Mouse (Mus musculus) small intestine, adult 2 months (tissue): ENCODE measurements around the gene Dapk2. TPM values are rescaled to one million over a fixed set of nuclear protein-coding genes. Genes with fewer than 3 reads are reported as not detected.

Source experiments
- H3K27ac ChIP-seq: fragments of 200-500 bp; 2 replicates; pipeline ENCODE4 v1.5.1; 2012; ENCODE audit warnings: low read depth, low read length, control low read depth, inconsistent platforms; ENCODE audit not compliant: insufficient read depth
- H3K27me3 ChIP-seq: fragments of 200-500 bp; 2 replicates; pipeline ENCODE4 v1.6.1; 2012; ENCODE audit warnings: mild to moderate bottlenecking, moderate library complexity, low read length, inconsistent platforms; ENCODE audit not compliant: control insufficient read depth, insufficient read depth
- H3K36me3 ChIP-seq: fragments of 200-500 bp; 2 replicates; pipeline ENCODE4 v1.6.1; 2012; ENCODE audit warnings: mild to moderate bottlenecking, low read length, control low read depth, inconsistent platforms; ENCODE audit not compliant: control insufficient read depth, insufficient read depth
- H3K4me1 ChIP-seq: fragments of 200-500 bp; 2 replicates; pipeline ENCODE4 v1.6.1; 2012; ENCODE audit warnings: low read length, inconsistent platforms, mixed read lengths; ENCODE audit not compliant: control insufficient read depth, insufficient read depth, insufficient read length
- H3K4me3 ChIP-seq: fragments of 200-500 bp; 2 replicates; pipeline ENCODE4 v1.5.1; 2012; ENCODE audit warnings: low read depth, mild to moderate bottlenecking, control low read depth, inconsistent platforms, low read length, moderate library complexity
- CTCF ChIP-seq: fragments of 200-500 bp; IDR thresholded peaks from 2 replicates; pipeline ENCODE4 v1.5.1; 2012; ENCODE audit warnings: low read depth, mild to moderate bottlenecking, control low read depth, inconsistent platforms, low read length, moderate library complexity, mixed read lengths; ENCODE audit not compliant: insufficient replicate concordance, insufficient read length; ENCODE audit errors: extremely low read depth
- POLR2A ChIP-seq: fragments of 200-500 bp; IDR thresholded peaks from 2 replicates; pipeline ENCODE4 v1.6.1; 2012; ENCODE audit warnings: low read depth, mild to moderate bottlenecking, control low read depth, inconsistent platforms, low read length, moderate library complexity
- WGBS: fragments of 180-500 bp; shearing (Covaris S2); methylation state at CpG from one replicate; pipeline ENCODE4 v1.1.7; 2018; 5-methylcytosine and 5-hydroxymethylcytosine counted together
- polyA plus RNA-seq: library from polyadenylated mRNA; depleted of rRNA; stranded (reverse); fragments of >200 nt; gene quantifications from 2 replicates; pipeline ENCODE4 v1.2.3, GENCODE M21; 2012

The Dapk2 gene
- polyA plus RNA-seq, 1 experiment = 8.2 TPM

GRCm38 (mm10) chr9:66273632-66274031 is 115.6 kb downstream of the Dapk2 start:
- H3K27me3 ChIP-seq = no peaks in the 10 kb centered on the region
- H3K27ac ChIP-seq = no peak overlapping the region
- H3K4me3 ChIP-seq = no peak overlapping the region
- TF ChIP-seq CTCF (no peak), POLR2A (no peak)
- H3K4me1 ChIP-seq = peaks cover 23% of the 10 kb centered on the region
- H3K36me3 ChIP-seq = peaks cover 11% of the 10 kb centered on the region
- WGBS = 92% methylated on average over 1 of the region's 1 CpGs

GRCm38 (mm10) chr9:66274657-66275056 is 116.6 kb downstream of the Dapk2 start:
- H3K4me3 ChIP-seq = no peak overlapping the region
- H3K27ac ChIP-seq = 0 out of 2 replicates have a peak overlapping the region, but pooled peaks have one; percentile 68
- H3K36me3 ChIP-seq = peaks cover 11% of the 10 kb centered on the region
- 50% methylated on average over 3 of the region's 3 CpGs for WGBS
- H3K27me3 ChIP-seq = no peaks in the 10 kb centered on the region
- H3K4me1 ChIP-seq = peaks cover 30% of the 10 kb centered on the region
- TF ChIP-seq POLR2A (no peak), CTCF (no peak)

GRCm38 (mm10) chr9:66275267-66275991 is 117.4 kb downstream of the Dapk2 start:
- Histone ChIP-seq H3K27ac (peak overlapping the region; percentile 68), H3K4me3 (no peak overlapping the region; the same call in 1 of the 2 replicates), H3K36me3 (peaks cover 11% of the 10 kb centered on the region), H3K27me3 (no peaks in the 10 kb centered on the region), H3K4me1 (peaks cover 33% of the 10 kb centered on the region)
- no peak for TF ChIP-seq POLR2A
- 42% methylated on average over 15 of the region's 15 CpGs for WGBS

GRCm38 (mm10) chr9:66276062-66276461 is 118.0 kb downstream of the Dapk2 start:
- H3K27ac ChIP-seq = peak overlapping the region; percentile 45
- no peak overlapping the region for H3K4me3 ChIP-seq
- WGBS = 26% methylated on average over 4 of the region's 4 CpGs
- H3K36me3 ChIP-seq = peaks cover 8% of the 10 kb centered on the region
- no peaks in the 10 kb centered on the region for H3K27me3 ChIP-seq
- TF ChIP-seq POLR2A (no peak), CTCF (no peak)
- peaks cover 33% of the 10 kb centered on the region for H3K4me1 ChIP-seq

GRCm38 (mm10) chr9:66276697-66277385 is 118.8 kb downstream of the Dapk2 start:
- no peaks in the 10 kb centered on the region for H3K27me3 ChIP-seq
- H3K27ac ChIP-seq = peak overlapping the region; percentile 67
- no peak overlapping the region for H3K4me3 ChIP-seq
- H3K36me3 ChIP-seq = peaks cover 3% of the 10 kb centered on the region; the same call in 1 of the 2 replicates
- TF ChIP-seq CTCF (no peak), POLR2A (no peak)
- WGBS = 14% methylated on average over 14 of the region's 14 CpGs
- H3K4me1 ChIP-seq = peaks cover 28% of the 10 kb centered on the region

GRCm38 (mm10) chr9:66279647-66280046 is 121.6 kb downstream of the Dapk2 start:
- no peaks in the 10 kb centered on the region for H3K27me3 ChIP-seq
- peaks cover 34% of the 10 kb centered on the region for H3K4me1 ChIP-seq
- peak overlapping the region; percentile 53 for H3K27ac ChIP-seq
- no peaks in the 10 kb centered on the region for H3K36me3 ChIP-seq
- H3K4me3 ChIP-seq = no peak overlapping the region
- no peak for TF ChIP-seq CTCF
- TF ChIP-seq POLR2A = no peak

GRCm38 (mm10) chr9:66280496-66280895 is 122.5 kb downstream of the Dapk2 start:
- H3K4me3 ChIP-seq = no peak overlapping the region
- no peak for TF ChIP-seq CTCF
- no peak for TF ChIP-seq POLR2A
- H3K36me3 ChIP-seq = no peaks in the 10 kb centered on the region
- 52% methylated on average over 1 of the region's 1 CpGs for WGBS
- peak overlapping the region; percentile 84 for H3K27ac ChIP-seq
- H3K4me1 ChIP-seq = peaks cover 34% of the 10 kb centered on the region
- H3K27me3 ChIP-seq = no peaks in the 10 kb centered on the region
